Mouse (Mus musculus) heart, postnatal 14 days (tissue): ENCODE measurements at regions not wholly inside any gene's neighbourhood (a gene's known extent, or its start where the extent isn't known, plus 50 kb on each side); places are given as distances from the start of the nearest gene placed in this dataset.

Experiments used
- DNase-seq, 2 experiments: peaks; one replicate each; pipeline ENCODE4 v3.0.0; 2021 to 2022
- intact Hi-C: fragments of 180-260 bp; cut with DNase I; formaldehyde crosslinking; loops from one replicate; pipeline ENCODE4 v1.15.1; 2025

- no peak for DNase-seq
- intact Hi-C loops = no loop called here
These were observed 113.7 kb upstream of the Thy1 start for GRCm38 (mm10) chr9:43929312-43930036.

GRCm38 (mm10) chr9:43930037-43930404, 113.2 kb upstream of the Thy1 start:
- no peak for DNase-seq

GRCm38 (mm10) chr9:43930476-43930875, 112.7 kb upstream of the Thy1 start:
- intact Hi-C loops = no loop called here
- no peak for DNase-seq

More at GRCm38 (mm10) chr9:43930037-43930404, 113.2 kb upstream of the Thy1 start:
- intact Hi-C loops = no loop called here

- DNase-seq = no peak
- intact Hi-C loops = no loop called here
These were observed 109.0 kb upstream of the Thy1 start for GRCm38 (mm10) chr9:43934012-43934690.

GRCm38 (mm10) chr9:43934691-43935064, 108.5 kb upstream of the Thy1 start:
- intact Hi-C loops = no loop called here
- peak; percentile 10 to 33 for DNase-seq

- no peak for DNase-seq
- intact Hi-C loops = no loop called here
These were observed 103.8 kb upstream of the Thy1 start for GRCm38 (mm10) chr9:43939336-43939735.

GRCm38 (mm10) chr9:43942147-43942546, 101.0 kb upstream of the Thy1 start:
- intact Hi-C loops = no loop called here
- DNase-seq = no peak

- intact Hi-C loops = no loop called here
- no peak for DNase-seq
These were observed 99.7 kb upstream of the Thy1 start for GRCm38 (mm10) chr9:43943522-43943921.

- intact Hi-C loops = no loop called here
- DNase-seq = peak; percentile 6 to 47
These were observed 98.1 kb upstream of the Thy1 start for GRCm38 (mm10) chr9:43944816-43945741.

- DNase-seq = no peak
- intact Hi-C loops = no loop called here
These were observed 97.1 kb upstream of the Thy1 start for GRCm38 (mm10) chr9:43945997-43946649.

GRCm38 (mm10) chr9:43947089-43947488, 96.1 kb upstream of the Thy1 start:
- intact Hi-C loops = no loop called here

GRCm38 (mm10) chr9:43947490-43948150, 95.6 kb upstream of the Thy1 start:
- no peak for DNase-seq
- intact Hi-C loops = no loop called here

More at GRCm38 (mm10) chr9:43947089-43947488, 96.1 kb upstream of the Thy1 start:
- no peak for DNase-seq

- intact Hi-C loops = no loop called here
- DNase-seq = peak; percentile 33 to 40
These were observed 90.1 kb upstream of the Thy1 start for GRCm38 (mm10) chr9:43953128-43953527.

GRCm38 (mm10) chr9:43959541-43959940, 83.6 kb upstream of the Thy1 start:
- intact Hi-C loops = no loop called here
- DNase-seq = peak; percentile 60 to 78

GRCm38 (mm10) chr9:43961431-43961830, 81.8 kb upstream of the Thy1 start:
- intact Hi-C loops = no loop called here
- no peak for DNase-seq

GRCm38 (mm10) chr9:43965171-43965570, 78.0 kb upstream of the Thy1 start:
- intact Hi-C loops = no loop called here
- DNase-seq = no peak

GRCm38 (mm10) chr9:43965811-43966210, 77.4 kb upstream of the Thy1 start:
- intact Hi-C loops = no loop called here
- no peak for DNase-seq

- intact Hi-C loops = loop anchor here (5.0 kb wide), 1 partner anchor 228 kb away; the partner anchor contains the start of gene Nectin1
- DNase-seq = no peak
These were observed 73.0 kb upstream of the Thy1 start for GRCm38 (mm10) chr9:43970043-43970795.

GRCm38 (mm10) chr9:43970858-43971257, 72.3 kb upstream of the Thy1 start:
- intact Hi-C loops = loop anchor here (1.0 to 5.0 kb wide), 2 partner anchors 51 to 229 kb away; partner anchors contain the start of gene Nectin1
- DNase-seq = no peak
